Mouse (Mus musculus): Measurements from ENCODE around the gene Specc1. TPM values are rescaled to one million over a fixed set of nuclear protein-coding genes. Genes with fewer than 3 reads are reported as not detected.

Gene Specc1
- total RNA-seq, 4 experiments from 2014 or later = 65.3 to 75.0 (median 70.4) TPM

GRCm38 (mm10) chr11:62013449-62013848 lies 56.9 kb downstream of the Specc1 start:
- no peak for DNase-seq (ENCODE audit: low spot score in 2 of 2)

- no peak for DNase-seq (ENCODE audit: low spot score in 2 of 2)
Measured at GRCm38 (mm10) chr11:62015071-62015654, 58.6 kb downstream of the Specc1 start.

GRCm38 (mm10) chr11:62016985-62017384 lies 60.4 kb downstream of the Specc1 start:
- no peak for DNase-seq (ENCODE audit: low spot score in 2 of 2)

GRCm38 (mm10) chr11:62018315-62019205 lies 62.0 kb downstream of the Specc1 start:
- DNase-seq (ENCODE audit: low spot score in 2 of 2) = no peak

- no peak for DNase-seq (ENCODE audit: low spot score in 2 of 2)
Measured at GRCm38 (mm10) chr11:62019857-62020256, 63.3 kb downstream of the Specc1 start.

GRCm38 (mm10) chr11:62020898-62021297 lies 64.3 kb downstream of the Specc1 start:
- no peak for DNase-seq (ENCODE audit: low spot score in 2 of 2)

GRCm38 (mm10) chr11:62022105-62022504 lies 65.5 kb downstream of the Specc1 start:
- no peak for DNase-seq (ENCODE audit: low spot score in 2 of 2)

- no peak for DNase-seq (ENCODE audit: low spot score in 2 of 2)
Measured at GRCm38 (mm10) chr11:62022718-62023493, 66.3 kb downstream of the Specc1 start.

- DNase-seq (ENCODE audit: low spot score in 2 of 2) = no peak
Measured at GRCm38 (mm10) chr11:62023494-62024233, 67.1 kb downstream of the Specc1 start.

GRCm38 (mm10) chr11:62024234-62024601 lies 67.7 kb downstream of the Specc1 start:
- no peak for DNase-seq (ENCODE audit: low spot score in 2 of 2)

- DNase-seq (ENCODE audit: low spot score in 2 of 2) = no peak
Measured at GRCm38 (mm10) chr11:62024952-62025351, 68.4 kb downstream of the Specc1 start.

GRCm38 (mm10) chr11:62025770-62026169 lies 69.2 kb downstream of the Specc1 start:
- no peak for DNase-seq (ENCODE audit: low spot score in 2 of 2)

- DNase-seq (ENCODE audit: low spot score in 2 of 2) = no peak
Measured at GRCm38 (mm10) chr11:62026345-62026815, 69.8 kb downstream of the Specc1 start.

- no peak for DNase-seq (ENCODE audit: low spot score in 2 of 2)
Measured at GRCm38 (mm10) chr11:62027271-62027670, 70.7 kb downstream of the Specc1 start.

- no peak for DNase-seq (ENCODE audit: low spot score in 2 of 2)
Measured at GRCm38 (mm10) chr11:62027705-62028104, 71.1 kb downstream of the Specc1 start.

- DNase-seq (ENCODE audit: low spot score in 2 of 2) = no peak
Measured at GRCm38 (mm10) chr11:62029171-62029570, 72.6 kb downstream of the Specc1 start.

- DNase-seq (ENCODE audit: low spot score in 2 of 2) = no peak
Measured at GRCm38 (mm10) chr11:62034564-62034963, 78.0 kb downstream of the Specc1 start.

GRCm38 (mm10) chr11:62035220-62035619 lies 78.7 kb downstream of the Specc1 start:
- DNase-seq (ENCODE audit: low spot score in 2 of 2) = no peak

GRCm38 (mm10) chr11:62040122-62040521 lies 83.6 kb downstream of the Specc1 start:
- no peak for DNase-seq (ENCODE audit: low spot score in 2 of 2)

GRCm38 (mm10) chr11:62044627-62045026 lies 88.1 kb downstream of the Specc1 start:
- DNase-seq (ENCODE audit: low spot score in 2 of 2) = no peak

GRCm38 (mm10) chr11:62045964-62046363 lies 89.4 kb downstream of the Specc1 start:
- DNase-seq (ENCODE audit: low spot score in 2 of 2) = no peak
